Mouse (Mus musculus) MEL (cell line): Measurements from ENCODE around the gene Esyt3. TPM values are rescaled to one million over a fixed set of nuclear protein-coding genes. Genes with fewer than 3 reads are reported as not detected.

Experiments
- DNase-seq: peaks from one replicate; pipeline ENCODE4 v3.0.0; 2011; ENCODE audit warnings: low read depth, low spot score
- H3K27ac ChIP-seq: 2 replicates; pipeline ENCODE4 v1.5.1; 2012; ENCODE audit warnings: low read depth, mild to moderate bottlenecking, control low read depth, low read length, moderate library complexity; ENCODE audit not compliant: control insufficient read depth
- H3K27me3 ChIP-seq, 2 experiments: fragments of 150-350 bp in 1 of 2; sonication (generic) in 1 of 2; 2 replicates each; pipeline ENCODE4 v1.6.1; 2012; ENCODE audit warnings: low read length in 2 of 2, mild to moderate bottlenecking in 2 of 2, improper control_type of control experiment in 1 of 2, moderate library complexity in 1 of 2; ENCODE audit not compliant: insufficient read depth in 2 of 2, control insufficient read depth in 1 of 2
- H3K36me3 ChIP-seq, 2 experiments: 2 replicates each; pipeline ENCODE4 v1.6.1; 2012 to 2014; ENCODE audit warnings: low read length in 2 of 2, improper control_type of control experiment in 1 of 2, inconsistent platforms in 1 of 2, mild to moderate bottlenecking in 1 of 2; ENCODE audit not compliant: insufficient read depth in 2 of 2, control insufficient read depth in 1 of 2
- H3K4me1 ChIP-seq, 2 experiments: fragments of 150-350 bp in 1 of 2; sonication (generic) in 1 of 2; 2 replicates each; pipeline ENCODE4 v1.6.1; 2012; ENCODE audit warnings: low read length in 2 of 2, improper control_type of control experiment in 1 of 2, mild to moderate bottlenecking in 1 of 2; ENCODE audit not compliant: insufficient read depth in 2 of 2, control insufficient read depth in 1 of 2
- H3K4me3 ChIP-seq, 2 experiments: fragments of 150-350 bp in 1 of 2; sonication (generic) in 1 of 2; 2 replicates each; pipeline ENCODE4 v1.5.1; 2012; ENCODE audit warnings: low read depth in 2 of 2, low read length in 2 of 2, mild to moderate bottlenecking in 2 of 2, moderate library complexity in 2 of 2, control low read depth in 1 of 2, improper control_type of control experiment in 1 of 2; ENCODE audit not compliant: control insufficient read depth in 1 of 2, insufficient read depth in 1 of 2
- H3K79me2 ChIP-seq: 2 replicates; pipeline ENCODE4 v1.6.1; 2012; ENCODE audit warnings: mild to moderate bottlenecking, low read length, moderate library complexity; ENCODE audit not compliant: control insufficient read depth, poor library complexity, insufficient read depth
- H3K9ac ChIP-seq: 2 replicates; pipeline ENCODE4 v1.6.1; 2012; ENCODE audit warnings: low read depth, mild to moderate bottlenecking, control low read depth, low read length, moderate library complexity; ENCODE audit not compliant: control insufficient read depth, poor library complexity, severe bottlenecking
- H3K9me3 ChIP-seq: fragments of 150-350 bp; sonication (generic); replicated peaks from 2 replicates; pipeline ENCODE4 v1.6.1; 2012; ENCODE audit warnings: mild to moderate bottlenecking, low read length, improper control_type of control experiment, moderate library complexity; ENCODE audit not compliant: insufficient read depth
- CHD1 ChIP-seq: IDR thresholded peaks from 2 replicates; pipeline ENCODE4 v1.6.1; 2012; ENCODE audit warnings: low read depth, mild to moderate bottlenecking, inconsistent platforms, low read length, improper control_type of control experiment
- E2F4 ChIP-seq: IDR thresholded peaks from 2 replicates; pipeline ENCODE4 v1.6.1; 2011; ENCODE audit warnings: low read depth, low read length, improper control_type of control experiment, borderline replicate concordance
- EP300 ChIP-seq, 2 experiments: IDR thresholded peaks; 2 replicates each; pipeline ENCODE4 v1.6.1; 2011; ENCODE audit warnings: improper control_type of control experiment in 2 of 2, low read length in 2 of 2, low read depth in 1 of 2, mild to moderate bottlenecking in 1 of 2
- GABPA ChIP-seq: IDR thresholded peaks from 2 replicates; pipeline ENCODE4 v1.6.1; 2012; ENCODE audit warnings: low read depth, mild to moderate bottlenecking, inconsistent platforms, low read length, improper control_type of control experiment, moderate library complexity
- KAT2A ChIP-seq: conservative IDR thresholded peaks from 2 replicates; pipeline ENCODE4 v1.6.1; 2012; ENCODE audit warnings: low read depth, low read length, improper control_type of control experiment, inconsistent platforms
- MAFK ChIP-seq: IDR thresholded peaks from 2 replicates; pipeline ENCODE4 v1.6.1; 2011; ENCODE audit warnings: low read depth, mild to moderate bottlenecking, low read length, improper control_type of control experiment, borderline replicate concordance
- MAZ ChIP-seq: IDR thresholded peaks from 2 replicates; pipeline ENCODE4 v1.6.1; 2012; ENCODE audit warnings: low read depth, mild to moderate bottlenecking, inconsistent platforms, low read length, improper control_type of control experiment
- MYB ChIP-seq: IDR thresholded peaks from 2 replicates; pipeline ENCODE4 v1.6.1; 2011; ENCODE audit warnings: mild to moderate bottlenecking, low read depth, low read length, improper control_type of control experiment
- MYC ChIP-seq: IDR thresholded peaks from 2 replicates; pipeline ENCODE4 v1.6.1; 2011; ENCODE audit warnings: low read depth, mild to moderate bottlenecking, low read length, improper control_type of control experiment, moderate library complexity
- NELFE ChIP-seq: IDR thresholded peaks from 2 replicates; pipeline ENCODE4 v1.6.1; 2011; ENCODE audit warnings: low read depth, low read length, improper control_type of control experiment
- NRF1 ChIP-seq: IDR thresholded peaks from 2 replicates; pipeline ENCODE4 v1.6.1; 2014; ENCODE audit warnings: low read depth, mild to moderate bottlenecking, inconsistent platforms, low read length, improper control_type of control experiment, moderate library complexity; ENCODE audit not compliant: poor library complexity, insufficient read depth, severe bottlenecking
- POLR2AphosphoS5 ChIP-seq: IDR thresholded peaks from 2 replicates; pipeline ENCODE4 v1.6.1; 2012; ENCODE audit warnings: low read depth, borderline replicate concordance, mild to moderate bottlenecking, inconsistent platforms, low read length, moderate library complexity, mixed read lengths
- RAD21 ChIP-seq: IDR thresholded peaks from 2 replicates; pipeline ENCODE4 v1.6.1; 2011; ENCODE audit warnings: mild to moderate bottlenecking, low read depth, low read length, improper control_type of control experiment
- SIN3A ChIP-seq: IDR thresholded peaks from 2 replicates; pipeline ENCODE4 v1.6.1; 2012; ENCODE audit warnings: low read length, improper control_type of control experiment, inconsistent platforms
- UBTF ChIP-seq: IDR thresholded peaks from 2 replicates; pipeline ENCODE4 v1.6.1; 2012; ENCODE audit warnings: low read depth, mild to moderate bottlenecking, inconsistent platforms, low read length, improper control_type of control experiment, moderate library complexity, borderline replicate concordance; ENCODE audit not compliant: insufficient read depth
- USF2 ChIP-seq, 2 experiments: IDR thresholded peaks; 2 replicates each; pipeline ENCODE4 v1.6.1; 2011 to 2012; ENCODE audit warnings: improper control_type of control experiment in 2 of 2, low read length in 2 of 2, borderline replicate concordance in 1 of 2, inconsistent platforms in 1 of 2, low read depth in 1 of 2, mild to moderate bottlenecking in 1 of 2; ENCODE audit not compliant: insufficient read depth in 1 of 2
- ZKSCAN1 ChIP-seq: IDR thresholded peaks from 2 replicates; pipeline ENCODE4 v1.6.1; 2012; ENCODE audit warnings: low read depth, mild to moderate bottlenecking, inconsistent platforms, low read length, improper control_type of control experiment, moderate library complexity
- polyA plus RNA-seq, 2 experiments: library from polyadenylated mRNA; stranded (reverse) in 1 of 2; unstranded in 1 of 2; fragments of >175 nt in 1 of 2; fragments of >200 nt in 1 of 2; gene quantifications; 2 replicates each; pipeline versions ENCODE4 v1.2.1 to v1.2.4; 2012; ENCODE audit warnings: low replicate concordance in 2 of 2, low read depth in 1 of 2; ENCODE audit not compliant: insufficient read length in 2 of 2, insufficient read depth in 1 of 2, missing spikeins in 1 of 2
- total RNA-seq: library from RNA; depleted of rRNA; stranded (reverse); fragments of 300-350 nt; gene quantifications from 2 replicates; pipeline ENCODE4 v1.2.3, GENCODE M21; 2012

Gene Esyt3
- total and polyA plus RNA-seq, 3 experiments, result 0.07 TPM; not detected in 2

- Histone ChIP-seq H3K4me3 (no peak overlapping the region), H3K9ac (no peak overlapping the region), H3K9me3 (no peaks in the 10 kb centered on the region), H3K4me1 (no peaks in the 10 kb centered on the region), H3K36me3 (no peaks in the 10 kb centered on the region), H3K27ac (no peak overlapping the region), H3K79me2 (no peaks in the 10 kb centered on the region), H3K27me3 (peaks cover 0 to 2% of the 10 kb centered on the region in 2 experiments; a peak in 2 of 4 replicates)
- TF ChIP-seq NELFE, result no peak
- no peak for TF ChIP-seq GABPA
- no peak for TF ChIP-seq MYC
- no peak for TF ChIP-seq E2F4
- no peak for TF ChIP-seq NRF1
- no peak for TF ChIP-seq USF2 (IDR thresholded peaks at IDR 0.05; ENCODE audit: borderline replicate concordance in 1 of 2, insufficient read depth in 1 of 2, low read depth in 1 of 2, low read length in 2 of 2)
- no peak for TF ChIP-seq UBTF
- TF ChIP-seq MAFK, result no peak
- TF ChIP-seq CHD1, result no peak
- no peak for TF ChIP-seq ZKSCAN1
- no peak for TF ChIP-seq RAD21
- no peak for TF ChIP-seq EP300 (IDR thresholded peaks at IDR 0.05; ENCODE audit: low read depth in 1 of 2, low read length in 2 of 2)
- no peak for TF ChIP-seq SIN3A
- no peak for TF ChIP-seq POLR2AphosphoS5
- no peak for TF ChIP-seq MAZ
- no peak for TF ChIP-seq KAT2A
- no peak for DNase-seq
Observed at GRCm38 (mm10) chr9:99365906-99366305, 7.5 kb upstream of the Esyt3 start.

GRCm38 (mm10) chr9:99363076-99363475 is 4.7 kb upstream of the Esyt3 start:
- H3K27me3 ChIP-seq, result no peaks in the 10 kb centered on the region; a peak in 1 of 4 replicates
- H3K4me1 ChIP-seq, result no peaks in the 10 kb centered on the region
- no peaks in the 10 kb centered on the region for H3K9me3 ChIP-seq
- H3K27ac ChIP-seq, result no peak overlapping the region
- H3K79me2 ChIP-seq, result no peaks in the 10 kb centered on the region
- DNase-seq, result no peak
- H3K4me3 ChIP-seq, result no peak overlapping the region
- H3K9ac ChIP-seq, result no peak overlapping the region
- no peaks in the 10 kb centered on the region for H3K36me3 ChIP-seq
- TF ChIP-seq SIN3A (no peak), MYB (no peak)
